Mouse (Mus musculus): Measurements from ENCODE around the gene Gm20532. TPM values are rescaled to one million over a fixed set of nuclear protein-coding genes. Genes with fewer than 3 reads are reported as not detected.

Gene Gm20532
- total and polyA plus RNA-seq, 3 experiments = 0.15 TPM; not detected in 2

DNA sequence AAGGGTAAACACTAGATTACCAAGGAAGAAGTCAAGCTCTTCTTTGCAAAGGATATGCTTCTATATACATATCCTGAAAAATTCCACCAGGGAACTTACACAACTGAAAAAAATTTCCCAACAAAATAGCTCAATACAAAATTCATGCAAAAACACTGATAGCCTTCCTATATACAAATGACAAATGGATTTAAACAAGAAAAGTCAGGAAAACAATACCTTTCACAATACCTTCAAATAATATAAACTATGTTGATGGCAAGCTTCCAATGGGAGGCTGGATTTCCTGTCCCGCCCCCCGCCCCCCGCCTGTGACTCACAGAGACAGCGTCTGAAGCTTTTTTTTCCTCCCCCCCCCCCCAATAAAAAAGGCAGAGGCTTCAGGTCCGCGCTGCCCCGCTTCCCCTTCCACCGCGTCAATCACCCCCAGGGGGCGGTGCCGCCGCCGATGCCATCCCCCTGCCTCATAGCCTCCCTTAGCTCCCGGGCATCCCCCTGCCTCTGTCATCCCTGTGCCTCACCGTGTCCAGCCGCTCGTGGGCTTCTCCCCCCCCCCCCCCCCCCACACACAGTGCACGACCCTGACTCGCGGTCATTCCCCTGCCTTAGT lies 74.8 kb downstream of the Gm20532 start:
- TF ChIP-seq USF2 (IDR thresholded peaks at IDR 0.05; ENCODE audit: borderline replicate concordance in 1 of 2, insufficient read depth in 1 of 2, low read depth in 1 of 2, low read length in 2 of 2) (no peak), JUND (IDR thresholded peaks at IDR 0.05; ENCODE audit: low read depth, low read length) (no peak), GATA1 (IDR thresholded peaks at IDR 0.05; ENCODE audit: low read depth, low read length) (no peak), ZC3H11A (IDR thresholded peaks at IDR 0.05; ENCODE audit: low read depth, low read length) (no peak), TCF12 (IDR thresholded peaks at IDR 0.05; ENCODE audit: low read depth, low read length) (no peak), ZKSCAN1 (IDR thresholded peaks at IDR 0.05; ENCODE audit: low read depth, low read length) (no peak), TBP (IDR thresholded peaks at IDR 0.05; ENCODE audit: low read depth, low read length) (no peak), RAD21 (IDR thresholded peaks at IDR 0.05; ENCODE audit: low read depth, low read length) (no peak)
- Histone ChIP-seq H3K4me3 (ENCODE audit: control insufficient read depth in 1 of 2, insufficient read depth in 1 of 2, low read depth in 2 of 2, low read length in 2 of 2) (no peak overlapping the region), H3K9ac (ENCODE audit: control insufficient read depth, low read depth, low read length, poor library complexity, severe bottlenecking) (no peak overlapping the region)

DNA sequence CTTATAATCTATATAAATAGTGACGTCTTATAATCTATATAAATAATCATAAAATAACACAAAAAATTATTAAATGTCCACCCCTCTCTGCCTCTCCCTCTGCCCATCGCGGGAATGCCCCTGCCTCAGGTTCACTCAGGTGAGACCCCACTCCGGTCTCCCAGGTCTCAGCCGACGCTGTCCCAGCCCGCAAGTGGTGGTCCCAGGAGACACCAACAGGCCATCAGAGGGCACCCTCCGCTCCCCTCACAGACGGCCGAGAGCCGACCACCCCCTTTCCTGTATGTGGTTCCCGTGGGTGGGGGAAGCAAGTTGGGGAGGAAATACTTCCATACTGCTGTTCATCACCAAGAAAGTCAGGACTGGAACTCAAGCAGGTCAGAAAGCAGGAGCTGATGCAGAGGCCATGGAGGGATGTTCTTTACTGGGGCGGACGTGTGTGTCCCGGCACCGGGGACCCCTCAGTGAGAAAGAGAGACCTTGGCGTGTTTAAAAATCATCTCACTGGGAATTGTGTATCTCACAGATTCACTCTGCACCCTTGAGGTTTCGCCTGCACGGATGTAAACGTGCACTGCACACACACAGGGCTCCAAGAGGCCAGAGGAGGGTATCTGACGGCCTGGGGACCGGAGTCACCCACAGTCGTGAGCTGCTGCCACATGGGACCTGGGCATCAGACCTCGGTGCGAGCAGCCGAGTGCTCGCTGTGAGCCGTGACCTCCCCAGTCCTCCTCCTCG lies 75.5 kb downstream of the Gm20532 start:
- Histone ChIP-seq H3K9ac (ENCODE audit: control insufficient read depth, low read depth, low read length, poor library complexity, severe bottlenecking) (no peak overlapping the region), H3K9me3 (replicated peaks; ENCODE audit: insufficient read depth, low read length) (no peaks in the 10 kb centered on the region), H3K4me1 (ENCODE audit: control insufficient read depth in 1 of 2, insufficient read depth in 2 of 2, low read length in 2 of 2) (peaks cover 0 to 6% of the 10 kb centered on the region in 2 experiments; a peak in 1 of 4 replicates), H3K36me3 (ENCODE audit: control insufficient read depth in 1 of 2, insufficient read depth in 2 of 2, low read length in 2 of 2) (no peaks in the 10 kb centered on the region), H3K79me2 (ENCODE audit: control insufficient read depth, insufficient read depth, low read length, poor library complexity) (no peaks in the 10 kb centered on the region), H3K27ac (ENCODE audit: control insufficient read depth, low read depth, low read length) (no peak overlapping the region), H3K4me3 (ENCODE audit: control insufficient read depth in 1 of 2, insufficient read depth in 1 of 2, low read depth in 2 of 2, low read length in 2 of 2) (no peak overlapping the region), H3K27me3 (ENCODE audit: control insufficient read depth in 1 of 2, insufficient read depth in 2 of 2, low read length in 2 of 2) (peaks cover 4 to 6% of the 10 kb centered on the region in 2 experiments)
- no peak for DNase-seq (ENCODE audit: low read depth, low spot score)
- TF ChIP-seq E2F4 (IDR thresholded peaks at IDR 0.05; ENCODE audit: borderline replicate concordance, low read depth, low read length) (no peak), JUND (IDR thresholded peaks at IDR 0.05; ENCODE audit: low read depth, low read length) (no peak), SIN3A (IDR thresholded peaks at IDR 0.05; ENCODE audit: low read length) (no peak), USF2 (IDR thresholded peaks at IDR 0.05; ENCODE audit: borderline replicate concordance in 1 of 2, insufficient read depth in 1 of 2, low read depth in 1 of 2, low read length in 2 of 2) (no peak), TAL1 (IDR thresholded peaks at IDR 0.05; ENCODE audit: low read length) (no peak), KAT2A (conservative IDR thresholded peaks at IDR 0.05; ENCODE audit: low read depth, low read length) (no peak), USF1 (IDR thresholded peaks at IDR 0.05; ENCODE audit: low read depth, low read length) (no peak), CHD1 (IDR thresholded peaks at IDR 0.05; ENCODE audit: low read depth, low read length) (no peak), MYC (IDR thresholded peaks at IDR 0.05; ENCODE audit: low read depth, low read length) (no peak), MAZ (IDR thresholded peaks at IDR 0.05; ENCODE audit: low read depth, low read length) (no peak), MXI1 (IDR thresholded peaks at IDR 0.05; ENCODE audit: low read depth, low read length) (no peak)

More for the DNA sequence above, 74.8 kb downstream of the Gm20532 start:
- no peak overlapping the region for H3K27ac ChIP-seq (ENCODE audit: control insufficient read depth, low read depth, low read length)
- H3K36me3 ChIP-seq (ENCODE audit: control insufficient read depth in 1 of 2, insufficient read depth in 2 of 2, low read length in 2 of 2) = no peaks in the 10 kb centered on the region
- no peaks in the 10 kb centered on the region for H3K9me3 ChIP-seq (replicated peaks; ENCODE audit: insufficient read depth, low read length)
- H3K27me3 ChIP-seq (ENCODE audit: control insufficient read depth in 1 of 2, insufficient read depth in 2 of 2, low read length in 2 of 2) = peaks cover 4% of the 10 kb centered on the region in 2 experiments; a peak in 2 of 4 replicates
- peaks cover 0 to 6% of the 10 kb centered on the region in 2 experiments; a peak in 1 of 4 replicates for H3K4me1 ChIP-seq (ENCODE audit: control insufficient read depth in 1 of 2, insufficient read depth in 2 of 2, low read length in 2 of 2)
- no peak for DNase-seq (ENCODE audit: low read depth, low spot score)
- H3K79me2 ChIP-seq (ENCODE audit: control insufficient read depth, insufficient read depth, low read length, poor library complexity) = no peaks in the 10 kb centered on the region
